Mouse (Mus musculus) liver, adult 2 months (tissue): ENCODE measurements around the gene Arid3c. TPM values are rescaled to one million over a fixed set of nuclear protein-coding genes. Genes with fewer than 3 reads are reported as not detected.

ENCODE experiments used
- DNase-seq: peaks from one replicate; pipeline ENCODE4 v3.0.0-alpha.2; 2011; ENCODE audit warnings: low read depth, low spot score; ENCODE audit errors: extremely low read depth
- H3K27ac ChIP-seq: fragments of 200-500 bp; replicated peaks from 2 replicates; pipeline ENCODE4 v1.5.1; 2012; ENCODE audit warnings: low read depth, mild to moderate bottlenecking, control low read depth, inconsistent platforms, low read length; ENCODE audit not compliant: insufficient read depth
- H3K27me3 ChIP-seq: fragments of 200-500 bp; 2 replicates; pipeline ENCODE4 v1.6.1; 2012; ENCODE audit warnings: mild to moderate bottlenecking, moderate library complexity, low read length, inconsistent platforms; ENCODE audit not compliant: control insufficient read depth, insufficient read depth
- H3K36me3 ChIP-seq: fragments of 200-500 bp; 2 replicates; pipeline ENCODE4 v1.6.1; 2012; ENCODE audit warnings: low read length, inconsistent platforms; ENCODE audit not compliant: control insufficient read depth, insufficient read depth
- H3K4me1 ChIP-seq: fragments of 200-500 bp; 2 replicates; pipeline ENCODE4 v1.6.1; 2011; ENCODE audit warnings: low read length; ENCODE audit not compliant: control insufficient read depth, insufficient read depth
- H3K4me3 ChIP-seq: fragments of 200-500 bp; 2 replicates; pipeline ENCODE4 v1.5.1; 2011; ENCODE audit warnings: low read depth, mild to moderate bottlenecking, control low read depth, low read length, moderate library complexity; ENCODE audit not compliant: insufficient read depth
- H3K79me2 ChIP-seq: fragments of 200-500 bp; 2 replicates; pipeline ENCODE4 v1.6.1; 2012; ENCODE audit warnings: inconsistent platforms, mild to moderate bottlenecking, low read length, moderate library complexity; ENCODE audit not compliant: control insufficient read depth, insufficient read depth
- H3K9ac ChIP-seq: fragments of 200-500 bp; 2 replicates; pipeline ENCODE4 v1.6.1; 2012; ENCODE audit warnings: low read depth, mild to moderate bottlenecking, control low read depth, inconsistent platforms, low read length
- CTCF ChIP-seq: fragments of 200-500 bp; IDR thresholded peaks from 2 replicates; pipeline ENCODE4 v1.5.1; 2011; ENCODE audit warnings: low read depth, low read length, control low read depth
- POLR2A ChIP-seq: fragments of 200-500 bp; IDR thresholded peaks from 2 replicates; pipeline ENCODE4 v1.6.1; 2011; ENCODE audit warnings: low read length, control low read depth; ENCODE audit not compliant: insufficient read depth; ENCODE audit errors: extremely low read depth
- WGBS: fragments of 180-500 bp; shearing (Covaris S2); methylation state at CpG from one replicate; pipeline ENCODE4 v1.1.7; 2018; 5-methylcytosine and 5-hydroxymethylcytosine counted together
- polyA plus RNA-seq: library from polyadenylated mRNA; depleted of rRNA; stranded (reverse); fragments of >200 nt; gene quantifications from 2 replicates; pipeline ENCODE4 v1.2.3, GENCODE M21; 2012
- total RNA-seq: library from RNA; depleted of rRNA; stranded (reverse); fragments of >200 nt; gene quantifications from 2 replicates; pipeline ENCODE4 v1.2.3, GENCODE M21; 2014

Gene Arid3c
- total and polyA plus RNA-seq, 2 experiments: not detected

DNA sequence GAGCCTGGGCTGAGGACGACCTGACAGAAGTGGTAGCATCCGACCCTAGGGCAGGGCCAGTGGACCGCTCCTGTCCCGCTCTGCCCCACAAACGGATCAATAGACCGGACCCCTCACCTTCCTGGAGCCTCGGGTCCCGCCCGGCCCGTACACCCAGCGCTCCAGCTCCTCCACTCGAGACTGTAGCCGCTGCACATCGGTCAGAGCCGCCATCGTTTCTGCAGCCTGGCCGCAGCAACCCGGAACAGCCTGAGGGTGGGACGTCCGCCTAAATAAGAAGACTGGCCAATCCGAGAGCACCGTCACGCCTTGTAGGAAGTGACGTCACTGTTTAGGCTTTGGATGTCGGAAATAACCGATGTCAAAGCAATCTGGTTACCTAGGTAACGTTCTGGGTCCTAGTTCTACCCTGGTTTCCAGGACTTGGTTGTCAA, 8.0 kb downstream of the Arid3c start, which contains the start of gene Dctn3:
Gene Dctn3 (minus strand): TSS at position 253 of the 434 bp plus-strand sequence.
- H3K27ac ChIP-seq: no peak within 1 kb of the TSS
- DNase-seq: peak; percentile 88

DNA sequence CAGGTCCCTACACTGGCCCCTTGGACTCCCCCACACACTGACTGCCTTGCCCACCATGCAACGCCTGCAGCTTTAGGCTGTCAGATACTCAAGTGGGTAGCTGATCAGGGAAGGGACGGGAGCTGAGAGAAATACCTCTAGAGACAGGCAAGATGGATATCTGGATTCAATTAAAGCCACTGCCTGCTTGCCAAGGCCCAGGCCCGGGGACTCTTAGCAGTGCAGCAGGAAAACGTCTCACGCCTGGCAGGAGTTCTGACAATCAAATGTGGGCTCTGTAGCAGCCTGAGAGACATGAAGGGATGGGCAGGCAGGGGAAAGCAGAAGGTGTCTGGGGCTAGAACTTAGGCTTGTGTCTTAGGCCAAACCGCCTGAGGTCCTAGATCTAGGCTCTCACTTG, 14.1 kb downstream of the Arid3c start:
- no peak for TF ChIP-seq POLR2A
- TF ChIP-seq CTCF: no peak
- Histone ChIP-seq H3K27ac (no peak overlapping the region), H3K4me1 (peaks cover 9% of the 10 kb centered on the region), H3K9ac (no peak overlapping the region), H3K36me3 (peaks cover 8% of the 10 kb centered on the region), H3K27me3 (no peaks in the 10 kb centered on the region), H3K4me3 (no peak overlapping the region), H3K79me2 (peaks cover 2% of the 10 kb centered on the region; the same call in 1 of the 2 replicates)
- WGBS: 90% methylated on average over 6 of the region's 6 CpGs
- DNase-seq: no peak

More for the DNA sequence above, 8.0 kb downstream of the Arid3c start, which contains the start of gene Dctn3:
- H3K36me3 ChIP-seq: peaks cover 8% of the 10 kb centered on the region
- H3K4me1 ChIP-seq: peaks cover 5% of the 10 kb centered on the region; the same call in 1 of the 2 replicates
- TF ChIP-seq POLR2A: peak; percentile 82; the same call in 1 of the 2 replicates
- TF ChIP-seq CTCF: no peak
- under 1% methylated on average over 27 of the region's 27 CpGs for WGBS
- H3K4me3 ChIP-seq: peak within 1 kb of the TSS; percentile 75
- peak within 1 kb of the TSS; percentile 84 for H3K9ac ChIP-seq
- no peaks in the 10 kb centered on the region; the same call in 1 of the 2 replicates for H3K79me2 ChIP-seq
- H3K27me3 ChIP-seq: peaks cover 5% of the 10 kb centered on the region; the same call in 1 of the 2 replicates

DNA sequence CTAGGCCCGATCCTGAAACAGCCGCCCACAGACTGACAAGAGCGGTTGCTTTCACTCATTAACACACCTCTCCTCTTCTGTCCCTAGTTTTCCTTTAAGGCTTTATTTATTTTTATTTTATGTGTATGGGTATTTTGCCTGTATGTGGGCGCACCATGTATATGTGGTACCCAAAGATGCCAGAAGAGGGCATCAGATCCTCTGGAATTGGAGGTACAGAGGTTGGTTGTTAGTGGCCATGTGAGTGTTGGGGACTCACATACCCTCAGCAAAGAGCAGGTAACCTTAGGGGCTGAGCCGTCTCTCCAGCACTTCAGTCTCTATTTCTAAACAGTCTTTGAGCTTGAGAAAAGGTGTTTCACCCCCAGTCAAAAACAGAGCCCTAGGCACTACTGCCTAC, 15.3 kb downstream of the Arid3c start:
- 82% methylated on average over 5 of the region's 5 CpGs for WGBS
- peak; percentile 35 for DNase-seq

DNA sequence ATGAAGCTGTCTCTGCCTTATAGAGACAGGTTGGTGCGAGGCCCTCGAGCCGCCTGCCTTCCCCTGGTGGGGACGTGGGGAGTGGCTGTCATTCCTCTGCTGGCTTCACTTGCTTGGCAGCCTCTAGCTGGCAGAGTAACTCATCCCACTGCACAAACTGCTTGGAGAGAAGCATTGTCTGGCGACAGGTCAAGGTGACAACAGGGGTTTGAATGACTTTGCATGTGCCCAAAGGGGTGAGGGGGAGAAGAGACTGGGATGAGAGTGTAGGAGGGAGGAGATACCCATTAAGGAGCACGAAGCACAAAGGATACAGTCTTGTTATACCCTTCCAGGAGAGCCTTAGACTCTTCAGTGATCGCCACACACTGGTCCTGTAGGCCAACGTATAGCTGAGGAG, 15.9 kb downstream of the Arid3c start:
- 77% methylated on average over 8 of the region's 8 CpGs for WGBS
- H3K4me1 ChIP-seq: peaks cover 10% of the 10 kb centered on the region
- H3K4me3 ChIP-seq: no peak overlapping the region
- peaks cover 2% of the 10 kb centered on the region; the same call in 1 of the 2 replicates for H3K79me2 ChIP-seq
- H3K36me3 ChIP-seq: peaks cover 8% of the 10 kb centered on the region
- TF ChIP-seq CTCF (no peak), POLR2A (no peak)
- H3K27me3 ChIP-seq: no peaks in the 10 kb centered on the region
- no peak overlapping the region for H3K27ac ChIP-seq
- H3K9ac ChIP-seq: no peak overlapping the region
- no peak for DNase-seq

More for the DNA sequence above, 15.3 kb downstream of the Arid3c start:
- Histone ChIP-seq H3K4me3 (no peak overlapping the region), H3K9ac (no peak overlapping the region), H3K79me2 (peaks cover 2% of the 10 kb centered on the region; the same call in 1 of the 2 replicates), H3K27me3 (no peaks in the 10 kb centered on the region), H3K4me1 (peaks cover 10% of the 10 kb centered on the region), H3K36me3 (peaks cover 8% of the 10 kb centered on the region), H3K27ac (no peak overlapping the region)
- TF ChIP-seq CTCF: peak; percentile 15; the same call in 1 of the 2 replicates
- no peak for TF ChIP-seq POLR2A

DNA sequence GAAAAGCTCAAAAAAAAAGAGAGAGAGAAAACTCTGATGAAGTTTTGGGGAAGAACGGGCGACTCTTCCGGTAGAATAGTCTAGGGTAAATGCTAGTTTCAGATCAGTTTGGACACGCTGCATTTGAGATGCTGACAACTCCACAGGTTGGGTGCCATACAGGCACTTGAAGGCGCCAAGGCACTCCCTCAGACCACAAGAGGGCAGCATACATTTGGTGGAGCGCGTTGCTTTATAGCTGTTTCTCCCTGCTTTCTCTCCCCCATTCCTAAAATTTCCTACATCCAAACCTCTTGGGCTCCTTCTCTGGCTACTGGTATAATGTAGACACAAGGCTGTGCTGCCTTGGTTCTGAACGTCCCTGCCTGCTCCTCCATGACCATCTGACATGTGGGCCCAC, 16.7 kb downstream of the Arid3c start:
- Histone ChIP-seq H3K27ac (no peak overlapping the region), H3K4me3 (no peak overlapping the region), H3K27me3 (no peaks in the 10 kb centered on the region), H3K4me1 (peaks cover 10% of the 10 kb centered on the region), H3K36me3 (peaks cover 6% of the 10 kb centered on the region), H3K9ac (no peak overlapping the region), H3K79me2 (peaks cover 2% of the 10 kb centered on the region; the same call in 1 of the 2 replicates)
- TF ChIP-seq CTCF (peak; percentile 84), POLR2A (no peak)
- DNase-seq: peak; percentile 57
- WGBS: 22% methylated on average over 8 of the region's 8 CpGs
